In genomic region chr15:96709491-96710351, GRCm38 (mm10) we compare ENCODE assay signal across 8 mouse cellular contexts. TPM values are rescaled to one million over a fixed set of nuclear protein-coding genes. Genes with fewer than 3 reads are reported as not detected.
DNase-seq lines count a peak whose midpoint lies in the region; ATAC-seq and TF ChIP-seq lines count a peak whose summit lies in the region.

No protein-coding gene starts in this region.

- DNase-seq in heart, postnatal 14 days = peak; percentile 99
- peak; percentile 97 for DNase-seq in layer of hippocampus, adult 11-12 months (ENCODE audit: low spot score)
- peak; percentile 97 to 98 for DNase-seq in lung, adult 18-20 months
- DNase-seq in testis, postnatal 14 days (ENCODE audit: low spot score) = peak; percentile 98

- H3K4me2 ChIP-seq in forebrain, embryonic 13.5 days = peak overlapping the region; percentile 75
- H3K4me2 ChIP-seq in neural tube, embryonic 15.5 days = peak overlapping the region; percentile 90

- H3K4me1 ChIP-seq in ES-Bruce4 (ENCODE audit: control insufficient read depth, insufficient read depth, low read length) = no peaks in the 10 kb centered on the region
- peaks cover 17% of the 10 kb centered on the region for H3K4me1 ChIP-seq in forebrain, embryonic 13.5 days
- H3K4me1 ChIP-seq in neural tube, embryonic 15.5 days = peaks cover 18% of the 10 kb centered on the region

- H3K9ac ChIP-seq in ES-Bruce4 (ENCODE audit: low read depth, poor library complexity, severe bottlenecking) = peak overlapping the region; percentile 90
- peak overlapping the region; percentile 81 for H3K9ac ChIP-seq in forebrain, embryonic 13.5 days
- H3K9ac ChIP-seq in neural tube, embryonic 15.5 days (replicated peaks) = peak overlapping the region; percentile 85

- H3K9me3 ChIP-seq in ES-Bruce4 (replicated peaks; ENCODE audit: control insufficient read depth, insufficient read depth, low read length, poor library complexity, severe bottlenecking) = no peaks in the 10 kb centered on the region
- H3K9me3 ChIP-seq in forebrain, embryonic 13.5 days (replicated peaks) = no peaks in the 10 kb centered on the region
- H3K9me3 ChIP-seq in neural tube, embryonic 15.5 days (replicated peaks) = no peaks in the 10 kb centered on the region

- peak; percentile 34 for TF ChIP-seq POLR2A in ES-Bruce4 (IDR thresholded peaks at IDR 0.05; ENCODE audit: insufficient read depth, low read length)

- under 1% methylated on average over 76 of the region's 80 CpGs for WGBS in forebrain, embryonic 13.5 days
- under 1% methylated on average over 73 of the region's 80 CpGs for WGBS in neural tube, embryonic 15.5 days

- peak; percentile 87 for ATAC-seq in cerebellum, adult (ENCODE audit: insufficient number of reproducible peaks, low FRiP score, low TSS enrichment)
- peak; percentile 93 for ATAC-seq in forebrain, embryonic 13.5 days
- peak; percentile 93 for ATAC-seq in neural tube, embryonic 15.5 days (ENCODE audit: low FRiP score)

- H3K27ac ChIP-seq in ES-Bruce4 (ENCODE audit: insufficient read depth, low read length) = peak overlapping the region; percentile 89
- peak overlapping the region; percentile 96 for H3K27ac ChIP-seq in forebrain, embryonic 13.5 days
- H3K27ac ChIP-seq in neural tube, embryonic 15.5 days (replicated peaks) = peak overlapping the region; percentile 98

- no peak for TF ChIP-seq EP300 in ES-Bruce4 (IDR thresholded peaks at IDR 0.05; ENCODE audit: insufficient read depth, low read depth, low read length)

- TF ChIP-seq CTCF in ES-Bruce4 (IDR thresholded peaks at IDR 0.05; ENCODE audit: low read depth, low read length) = no peak

- intact Hi-C loops in heart, postnatal 14 days (cut with DNase I) = loop anchor here (5.0 kb wide), 2 partner anchors 38 to 118 kb away; no protein-coding TSS in a partner anchor

- H3K4me3 ChIP-seq in ES-Bruce4 (ENCODE audit: low read depth, low read length) = peak overlapping the region; percentile 78
- H3K4me3 ChIP-seq in forebrain, embryonic 13.5 days = peak overlapping the region; percentile 57
- H3K4me3 ChIP-seq in neural tube, embryonic 15.5 days (replicated peaks) = peak overlapping the region; percentile 65

- no peaks in the 10 kb centered on the region for H3K36me3 ChIP-seq in ES-Bruce4 (ENCODE audit: control insufficient read depth, insufficient read depth, low read length, poor library complexity, severe bottlenecking)
- no peaks in the 10 kb centered on the region for H3K36me3 ChIP-seq in forebrain, embryonic 13.5 days (ENCODE audit: poor library complexity, severe bottlenecking)
- no peaks in the 10 kb centered on the region for H3K36me3 ChIP-seq in neural tube, embryonic 15.5 days

- H3K27me3 ChIP-seq in ES-Bruce4 (ENCODE audit: control insufficient read depth, insufficient read depth, low read length, poor library complexity, severe bottlenecking) = no peaks in the 10 kb centered on the region
- no peaks in the 10 kb centered on the region for H3K27me3 ChIP-seq in forebrain, embryonic 13.5 days
- no peaks in the 10 kb centered on the region for H3K27me3 ChIP-seq in neural tube, embryonic 15.5 days (replicated peaks)

RNA-seq across cellular contexts. Expression of gene Slc38a2, which starts 10.2 kb away (rescaled TPM):
- 158 and 161 TPM in 2 replicates for polyA plus RNA-seq in ES-Bruce4 (2011; ENCODE audit: insufficient read depth, insufficient read length, low read depth, missing spikeins)
- polyA plus RNA-seq in forebrain, embryonic 13.5 days (2015; fragmentation: Nextera tagmentation; extraction: Ambion mirVana) = 148 and 156 TPM in 2 replicates
- 100 to 1,000 TPM; 257 to 301 TPM for total RNA-seq in heart, postnatal 14 days (2021)
- polyA plus RNA-seq in neural tube, embryonic 15.5 days (2015; fragmentation: Nextera tagmentation; extraction: Ambion mirVana) = 89.3 and 93.9 TPM in 2 replicates

Comparison
In these comparisons a context has a peak if more than half of its experiments do, and no peak if none do; other contexts are left out.
1. Peak in every context shown above with its lines: DNase-seq, ATAC-seq, H3K4me3 ChIP-seq and H3K27ac ChIP-seq.